Mouse (Mus musculus) limb, embryonic 12.5 days (tissue): ENCODE data around the gene Zfp709. TPM values are rescaled to one million over a fixed set of nuclear protein-coding genes. Genes with fewer than 3 reads are reported as not detected.
"Not testable (repeated sequence)": the region's sequence is repeated elsewhere in the genome, so short reads cannot be mapped to it uniquely, and the experiment has no call there.

Experiments used
- ATAC-seq: fragments of 200-750 bp; cut with Nextera tagmentation; 2 replicates; pipeline ENCODE4 v1.8.0; 2017; ENCODE audit warnings: low read depth, moderate TSS enrichment; ENCODE audit not compliant: insufficient number of reproducible peaks, insufficient read depth, low FRiP score, low TSS enrichment
- H3K27ac ChIP-seq: fragments of 300-500 bp; sonication (generic); 2 replicates; pipeline ENCODE4 v1.5.1; 2016; ENCODE audit warnings: mild to moderate bottlenecking, moderate library complexity
- H3K27me3 ChIP-seq: fragments of 300-500 bp; sonication (generic); 2 replicates; pipeline ENCODE4 v1.6.1; 2016; ENCODE audit warnings: mild to moderate bottlenecking, moderate library complexity
- H3K36me3 ChIP-seq: fragments of 300-500 bp; sonication (generic); 2 replicates; pipeline ENCODE4 v1.6.1; 2016; ENCODE audit warnings: mild to moderate bottlenecking, moderate library complexity
- H3K4me1 ChIP-seq: fragments of 300-500 bp; sonication (generic); replicated peaks from 2 replicates; pipeline ENCODE4 v1.6.1; 2016
- H3K4me2 ChIP-seq: fragments of 300-500 bp; sonication (generic); 2 replicates; pipeline ENCODE4 v1.6.1; 2016; ENCODE audit warnings: mild to moderate bottlenecking, moderate library complexity
- H3K4me3 ChIP-seq: fragments of 300-500 bp; sonication (generic); replicated peaks from 2 replicates; pipeline ENCODE4 v1.5.1; 2016; ENCODE audit warnings: mild to moderate bottlenecking
- H3K9ac ChIP-seq: fragments of 300-500 bp; sonication (generic); replicated peaks from 2 replicates; pipeline ENCODE4 v1.6.1; 2016; ENCODE audit warnings: mild to moderate bottlenecking, moderate library complexity
- H3K9me3 ChIP-seq: fragments of 300-500 bp; sonication (generic); 2 replicates; pipeline ENCODE4 v1.6.1; 2016; ENCODE audit warnings: mild to moderate bottlenecking, moderate library complexity
- WGBS: fragments of 180-500 bp; shearing (Covaris S2); methylation state at CpG from one replicate; pipeline ENCODE4 v1.1.7; 2016; 5-methylcytosine and 5-hydroxymethylcytosine counted together
- polyA plus RNA-seq: library from polyadenylated mRNA; unstranded; fragments of >200 nt; fragmentation: Nextera tagmentation; extraction: Ambion mirVana; gene quantifications from 2 replicates; pipeline ENCODE4 v1.2.1, GENCODE M21; 2016

The Zfp709 gene
- polyA plus RNA-seq, 1 experiment from 2014 or later = 6.0 TPM

GRCm38 (mm10) chr8:71861551-71861950 is 20.3 kb upstream of the Zfp709 start:
- H3K27me3 ChIP-seq, H3K9ac ChIP-seq, H3K4me3 ChIP-seq, H3K4me2 ChIP-seq, H3K4me1 ChIP-seq, ATAC-seq, H3K36me3 ChIP-seq, H3K27ac ChIP-seq, H3K9me3 ChIP-seq: not testable (repeated sequence)
- WGBS = 71% methylated on average over 1 of the region's 1 CpGs

GRCm38 (mm10) chr8:71862038-71862437 is 19.8 kb upstream of the Zfp709 start:
- H3K27me3 ChIP-seq, H3K36me3 ChIP-seq, ATAC-seq, H3K4me2 ChIP-seq, H3K4me1 ChIP-seq, H3K27ac ChIP-seq, H3K4me3 ChIP-seq, H3K9me3 ChIP-seq, H3K9ac ChIP-seq: not testable (repeated sequence)

GRCm38 (mm10) chr8:71900666-71901065 is 18.8 kb downstream of the Zfp709 start:
- WGBS = 52% methylated on average over 11 of the region's 11 CpGs
- H3K9me3 ChIP-seq, H3K4me1 ChIP-seq, H3K4me2 ChIP-seq, H3K27me3 ChIP-seq, H3K4me3 ChIP-seq, H3K27ac ChIP-seq, H3K36me3 ChIP-seq, H3K9ac ChIP-seq, ATAC-seq: not testable (repeated sequence)

DNA sequence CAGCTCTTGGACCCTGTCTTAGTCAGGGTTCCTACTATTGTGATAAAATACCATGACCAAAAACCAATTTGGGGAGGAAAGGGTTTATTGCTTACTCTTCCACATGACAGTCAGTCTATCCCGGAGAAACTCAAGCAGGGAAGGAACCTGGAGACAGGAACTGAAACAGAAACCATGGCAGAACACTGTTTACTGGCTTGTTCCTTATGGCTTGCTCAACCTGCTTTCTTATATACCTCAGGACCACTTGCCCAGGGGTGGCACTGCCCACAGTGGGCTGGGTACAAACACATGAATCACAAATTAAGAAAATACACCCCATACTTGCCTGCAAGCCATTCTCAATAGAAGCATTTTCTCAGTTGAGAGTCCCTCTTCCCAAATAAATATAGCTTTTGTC is 21.3 kb downstream of the Zfp709 start:
- WGBS = 74% methylated on average over 1 of the region's 1 CpGs
- H3K27me3 ChIP-seq, H3K9me3 ChIP-seq, ATAC-seq, H3K9ac ChIP-seq, H3K4me2 ChIP-seq, H3K27ac ChIP-seq, H3K4me3 ChIP-seq, H3K4me1 ChIP-seq, H3K36me3 ChIP-seq: not testable (repeated sequence)

DNA sequence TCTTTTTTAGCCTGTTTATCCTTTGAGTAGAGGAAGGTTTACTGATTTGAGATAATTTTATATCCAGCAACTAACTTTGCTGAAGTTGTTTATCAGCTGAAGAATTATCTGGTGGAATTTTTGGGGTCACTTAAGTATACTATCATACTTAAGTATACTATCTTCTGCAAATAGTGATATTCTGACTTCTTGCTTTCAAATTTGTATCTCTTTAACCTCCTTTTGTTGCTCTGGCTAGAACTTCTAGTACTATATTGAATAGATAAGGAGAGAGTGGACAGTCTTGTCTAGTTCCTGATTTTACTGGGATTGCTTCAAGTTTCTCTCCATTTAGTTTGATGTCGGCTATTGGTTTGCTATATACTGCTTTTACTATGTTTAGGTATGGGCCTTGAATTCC is 25.0 kb downstream of the Zfp709 start:
- H3K9ac ChIP-seq = no peak overlapping the region
- H3K4me1 ChIP-seq = no peaks in the 10 kb centered on the region
- H3K9me3 ChIP-seq = peaks cover 5% of the 10 kb centered on the region; the same call in 1 of the 2 replicates
- H3K27me3 ChIP-seq = no peaks in the 10 kb centered on the region
- ATAC-seq = no peak
- no peak overlapping the region for H3K4me3 ChIP-seq
- WGBS = 94% methylated on average over 1 of the region's 1 CpGs
- H3K27ac ChIP-seq = no peak overlapping the region
- H3K36me3 ChIP-seq = no peaks in the 10 kb centered on the region
- H3K4me2 ChIP-seq = no peak overlapping the region

GRCm38 (mm10) chr8:71907798-71908257 is 26.0 kb downstream of the Zfp709 start:
- no peak for ATAC-seq
- peaks cover 5% of the 10 kb centered on the region; the same call in 1 of the 2 replicates for H3K9me3 ChIP-seq
- no peak overlapping the region for H3K9ac ChIP-seq
- peak overlapping the region; percentile 98 for H3K27ac ChIP-seq
- H3K27me3 ChIP-seq = no peaks in the 10 kb centered on the region
- H3K4me3 ChIP-seq = peak overlapping the region; percentile 64
- no peaks in the 10 kb centered on the region for H3K4me1 ChIP-seq
- WGBS = 92% methylated on average over 5 of the region's 5 CpGs
- H3K4me2 ChIP-seq = peak overlapping the region; percentile 58
- H3K36me3 ChIP-seq = no peaks in the 10 kb centered on the region

GRCm38 (mm10) chr8:71908309-71909261 is 26.8 kb downstream of the Zfp709 start, which contains the start of the genes Zfp882 and Zfp617:
TSS of gene Zfp882 (plus strand) at chr8:71908608.
TSS of gene Zfp617 (plus strand) at chr8:71908635.
- Histone ChIP-seq H3K4me1 (no peaks in the 10 kb centered on the region), H3K4me2 (peak within 1 kb of the TSS; percentile 58), H3K9ac (peak within 1 kb of the TSS; percentile 90), H3K4me3 (peak within 1 kb of the TSS; percentile 64), H3K9me3 (peaks cover 5% of the 10 kb centered on the region; the same call in 1 of the 2 replicates), H3K27ac (peak within 1 kb of the TSS; percentile 98), H3K36me3 (peaks cover 3% of the 10 kb centered on the region), H3K27me3 (no peaks in the 10 kb centered on the region)
- 8% methylated on average over 47 of the region's 47 CpGs for WGBS
- ATAC-seq = peak; percentile 95

- no peak overlapping the region for H3K9ac ChIP-seq
- no peak overlapping the region for H3K27ac ChIP-seq
- peaks cover 5% of the 10 kb centered on the region; the same call in 1 of the 2 replicates for H3K9me3 ChIP-seq
- H3K36me3 ChIP-seq = peaks cover 37% of the 10 kb centered on the region
- H3K4me1 ChIP-seq = no peaks in the 10 kb centered on the region
- 85% methylated on average over 2 of the region's 2 CpGs for whole genome bisulfite sequencing
- no peak overlapping the region for H3K4me2 ChIP-seq
- ATAC-seq = no peak
- no peaks in the 10 kb centered on the region for H3K27me3 ChIP-seq
- no peak overlapping the region for H3K4me3 ChIP-seq
Observed at GRCm38 (mm10) chr8:71912286-71912685, 30.5 kb downstream of the Zfp709 start.

GRCm38 (mm10) chr8:71922567-71923401 is 41.0 kb downstream of the Zfp709 start:
- peak overlapping the region; percentile 99 for H3K27ac ChIP-seq

DNA sequence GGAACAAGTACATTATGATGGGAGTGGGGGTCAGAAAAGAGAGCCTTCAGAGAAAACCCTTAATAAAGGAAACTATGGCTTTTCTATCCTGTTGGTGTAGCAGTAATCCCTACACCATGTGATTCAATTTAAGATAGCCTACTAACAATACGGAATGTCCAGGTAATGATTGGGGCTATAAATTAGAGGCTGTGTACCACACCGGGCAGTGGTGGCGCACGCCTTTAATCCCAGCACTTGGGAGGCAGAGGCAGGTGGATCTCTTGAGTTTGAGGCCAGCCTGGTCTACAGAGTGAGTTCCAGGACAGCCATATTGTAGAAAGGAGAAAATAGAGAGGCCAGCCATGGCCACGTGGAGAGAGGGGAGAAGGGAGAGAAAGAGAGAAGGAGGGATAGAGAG is 44.0 kb downstream of the Zfp709 start:
- 94% methylated on average over 5 of the region's 5 CpGs for WGBS
- no peak overlapping the region for H3K9ac ChIP-seq
- ATAC-seq = no peak
- H3K27me3 ChIP-seq = no peaks in the 10 kb centered on the region
- H3K4me1 ChIP-seq = peaks cover 4% of the 10 kb centered on the region; the same call in 1 of the 2 replicates
- H3K4me2 ChIP-seq = no peak overlapping the region
- no peak overlapping the region for H3K4me3 ChIP-seq
- H3K9me3 ChIP-seq = no peaks in the 10 kb centered on the region; the same call in 1 of the 2 replicates
- H3K36me3 ChIP-seq = peaks cover 42% of the 10 kb centered on the region
- no peak overlapping the region for H3K27ac ChIP-seq

More at GRCm38 (mm10) chr8:71922567-71923401, 41.0 kb downstream of the Zfp709 start:
- Histone ChIP-seq H3K9ac (peak overlapping the region; percentile 88), H3K4me2 (peak overlapping the region; percentile 68), H3K9me3 (no peaks in the 10 kb centered on the region), H3K36me3 (peaks cover 21% of the 10 kb centered on the region; the same call in 1 of the 2 replicates), H3K4me1 (peaks cover 4% of the 10 kb centered on the region; the same call in 1 of the 2 replicates), H3K4me3 (peak overlapping the region; percentile 74), H3K27me3 (no peaks in the 10 kb centered on the region)
- ATAC-seq = peak; percentile 97
- under 1% methylated on average over 57 of the region's 57 CpGs for WGBS

DNA sequence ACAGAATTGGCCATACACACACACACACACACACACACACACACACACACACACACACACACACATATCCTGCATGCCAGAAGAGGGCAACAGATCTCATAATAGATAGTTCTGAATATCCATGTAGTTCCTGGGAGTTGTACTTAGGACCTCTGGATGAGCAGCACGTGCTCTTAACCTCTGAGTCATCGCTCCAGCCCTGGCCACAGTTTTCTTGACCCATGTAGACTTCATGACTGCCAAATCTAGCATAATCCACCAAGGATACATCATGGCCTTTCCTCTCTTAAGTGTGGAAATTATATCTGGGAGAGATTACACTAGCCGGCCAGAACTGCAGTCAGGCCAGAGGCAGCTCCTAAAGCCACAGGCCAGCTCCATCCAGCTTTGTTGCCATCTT is 44.7 kb downstream of the Zfp709 start:
- Histone ChIP-seq H3K4me2 (no peak overlapping the region), H3K9ac (no peak overlapping the region), H3K4me3 (no peak overlapping the region), H3K4me1 (peaks cover 4% of the 10 kb centered on the region; the same call in 1 of the 2 replicates), H3K36me3 (peaks cover 50% of the 10 kb centered on the region), H3K27me3 (no peaks in the 10 kb centered on the region), H3K27ac (no peak overlapping the region), H3K9me3 (no peaks in the 10 kb centered on the region; the same call in 1 of the 2 replicates)
- no peak for ATAC-seq
- 92% methylated on average over 3 of the region's 3 CpGs for WGBS
